Comparison of ENCODE assay signal across 8 mouse cellular contexts in the genomic region with DNA sequence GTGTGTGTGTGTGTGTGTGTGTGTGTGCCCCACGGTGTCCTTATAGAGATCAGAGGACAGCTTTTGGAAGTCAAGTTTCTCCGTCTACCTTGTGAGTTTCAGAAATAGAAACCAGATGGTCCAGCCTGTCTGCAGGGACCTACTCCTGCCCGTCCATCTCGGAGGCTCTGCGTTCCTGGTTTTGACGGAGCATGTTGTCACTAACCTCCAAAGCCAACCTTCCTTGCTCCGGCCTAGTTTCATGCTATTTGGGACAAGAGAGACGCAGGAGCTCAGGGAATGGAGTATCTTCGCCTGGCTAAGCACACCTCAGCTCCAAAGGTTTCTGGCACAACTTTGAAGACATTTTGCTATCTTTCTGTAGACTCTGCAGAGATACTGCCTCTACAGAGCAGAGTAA. TPM values are rescaled to one million over a fixed set of nuclear protein-coding genes. Genes with fewer than 3 reads are reported as not detected.
A peak's percentile ranks its signal among the peaks of the same experiment; 100 is the strongest.
DNase-seq lines count a peak whose midpoint lies in the region; ATAC-seq and TF ChIP-seq lines count a peak whose summit lies in the region.

No protein-coding gene starts in this region.

- ATAC-seq in lung, embryonic 15.5 days (ENCODE audit: borderline replicate concordance, extremely low read depth, low FRiP score, low TSS enrichment) = no peak

- TF ChIP-seq CTCF in liver, adult 2 months (IDR thresholded peaks at IDR 0.05; ENCODE audit: low read depth, low read length) = no peak

- H3K27me3 ChIP-seq in lung, embryonic 15.5 days = no peaks in the 10 kb centered on the region
- H3K27me3 ChIP-seq in heart, embryonic 10.5 days (ENCODE audit: insufficient read depth, poor library complexity, severe bottlenecking) = no peaks in the 10 kb centered on the region
- no peaks in the 10 kb centered on the region for H3K27me3 ChIP-seq in liver, adult 2 months (ENCODE audit: control insufficient read depth, insufficient read depth, low read length)
- no peaks in the 10 kb centered on the region for H3K27me3 ChIP-seq in splenic B cell, adult 2 months (ENCODE audit: control insufficient read depth, insufficient read depth, low read length, poor library complexity, severe bottlenecking)

- no peak overlapping the region for H3K9ac ChIP-seq in lung, embryonic 15.5 days
- no peak overlapping the region for H3K9ac ChIP-seq in liver, adult 2 months (ENCODE audit: low read depth, low read length)

- H3K4me2 ChIP-seq in lung, embryonic 15.5 days = peak overlapping the region; percentile 65

- no peak for TF ChIP-seq POLR2A in liver, adult 2 months (IDR thresholded peaks at IDR 0.05; ENCODE audit: extremely low read depth, insufficient read depth, low read length)

- no peak overlapping the region; the same call in 1 of the 2 replicates for H3K4me3 ChIP-seq in lung, embryonic 15.5 days
- H3K4me3 ChIP-seq in heart, embryonic 10.5 days = peak overlapping the region; percentile 50
- H3K4me3 ChIP-seq in liver, adult 2 months (ENCODE audit: insufficient read depth, low read depth, low read length) = no peak overlapping the region

- H3K27ac ChIP-seq in lung, embryonic 15.5 days = peak overlapping the region; percentile 92
- peak overlapping the region; percentile 92 for H3K27ac ChIP-seq in heart, embryonic 10.5 days
- peak overlapping the region; percentile 29; the same call in 1 of the 2 replicates for H3K27ac ChIP-seq in liver, adult 2 months (replicated peaks; ENCODE audit: insufficient read depth, low read depth, low read length)

- WGBS in lung, embryonic 15.5 days = 49% methylated on average over 9 of the region's 9 CpGs
- 22% methylated on average over 9 of the region's 9 CpGs for WGBS in heart, embryonic 10.5 days
- 71% methylated on average over 9 of the region's 9 CpGs for WGBS in liver, adult 2 months

- DNase-seq in lung, adult 18-20 months = no peak
- peak; percentile 79 for DNase-seq in cerebellum, postnatal 14 days
- no peak for DNase-seq in heart, embryonic 10.5 days (ENCODE audit: low spot score)
- DNase-seq in liver, adult 2 months (ENCODE audit: extremely low read depth, low read depth, low spot score) = no peak
- peak; percentile 38 for DNase-seq in splenic B cell, adult 2 months (ENCODE audit: low read depth, low spot score)
- no peak for DNase-seq in right cerebral cortex, adult 2 months (ENCODE audit: low spot score in 2 of 2)
- DNase-seq in left cerebral cortex, adult 9 months (ENCODE audit: low spot score in 2 of 2) = no peak

- H3K9me3 ChIP-seq in lung, embryonic 15.5 days = no peaks in the 10 kb centered on the region
- H3K9me3 ChIP-seq in heart, embryonic 10.5 days = 0 out of 2 replicates have a peak, but pooled peaks cover 6% of the 10 kb centered on the region

- no peaks in the 10 kb centered on the region for H3K79me2 ChIP-seq in liver, adult 2 months (ENCODE audit: control insufficient read depth, insufficient read depth, low read length)

- no peaks in the 10 kb centered on the region for H3K36me3 ChIP-seq in lung, embryonic 15.5 days
- 0 out of 2 replicates have a peak, but pooled peaks cover 5% of the 10 kb centered on the region for H3K36me3 ChIP-seq in heart, embryonic 10.5 days
- H3K36me3 ChIP-seq in liver, adult 2 months (ENCODE audit: control insufficient read depth, insufficient read depth, low read length) = no peaks in the 10 kb centered on the region
- no peaks in the 10 kb centered on the region for H3K36me3 ChIP-seq in splenic B cell, adult 2 months (ENCODE audit: control insufficient read depth, insufficient read depth, low read length, poor library complexity, severe bottlenecking)

- peaks cover 28% of the 10 kb centered on the region for H3K4me1 ChIP-seq in lung, embryonic 15.5 days
- H3K4me1 ChIP-seq in heart, embryonic 10.5 days = peaks cover 33% of the 10 kb centered on the region
- H3K4me1 ChIP-seq in liver, adult 2 months (ENCODE audit: control insufficient read depth, insufficient read depth, low read length) = peaks cover 13% of the 10 kb centered on the region

RNA-seq across cellular contexts. Expression of a gene that starts 54.2 kb away (rescaled TPM):
- 48.8 and 59.0 TPM in 2 replicates for polyA plus RNA-seq in lung, embryonic 15.5 days (2015; fragmentation: Nextera tagmentation; extraction: Ambion mirVana)
- 43.6 and 46.0 TPM in 2 replicates for polyA plus RNA-seq in heart, embryonic 10.5 days (2016; fragmentation: Nextera tagmentation; extraction: Ambion mirVana)
- total RNA-seq in liver, adult 2 months (2014; rRNA removed) = 40.0 and 42.0 TPM in 2 replicates
- 16.9 and 20.1 TPM in 2 replicates for polyA plus RNA-seq in liver, adult 2 months (2012; rRNA removed)

Comparison
In these comparisons a context has a peak if more than half of its experiments do, and no peak if none do; other contexts are left out.
1. H3K27ac ChIP-seq: peak in every context shown above with its lines; median percentile 92 in lung, embryonic 15.5 days; 92 in heart, embryonic 10.5 days; 29 in liver, adult 2 months.
2. DNase-seq: peak in cerebellum, postnatal 14 days (2 of 2) and splenic B cell, adult 2 months (single experiment); none in lung, adult 18-20 months (0 of 2), heart, embryonic 10.5 days (single experiment), liver, adult 2 months (single experiment), right cerebral cortex, adult 2 months (0 of 2) and left cerebral cortex, adult 9 months (0 of 2).